Mouse (Mus musculus) spleen, adult 12 weeks (tissue): ENCODE measurements around the gene Tmem131l.

Experiments
- DNase-seq: peaks from one replicate; pipeline ENCODE4 v3.0.0; 2022; ENCODE audit warnings: low spot score

The Tmem131l gene

DNA sequence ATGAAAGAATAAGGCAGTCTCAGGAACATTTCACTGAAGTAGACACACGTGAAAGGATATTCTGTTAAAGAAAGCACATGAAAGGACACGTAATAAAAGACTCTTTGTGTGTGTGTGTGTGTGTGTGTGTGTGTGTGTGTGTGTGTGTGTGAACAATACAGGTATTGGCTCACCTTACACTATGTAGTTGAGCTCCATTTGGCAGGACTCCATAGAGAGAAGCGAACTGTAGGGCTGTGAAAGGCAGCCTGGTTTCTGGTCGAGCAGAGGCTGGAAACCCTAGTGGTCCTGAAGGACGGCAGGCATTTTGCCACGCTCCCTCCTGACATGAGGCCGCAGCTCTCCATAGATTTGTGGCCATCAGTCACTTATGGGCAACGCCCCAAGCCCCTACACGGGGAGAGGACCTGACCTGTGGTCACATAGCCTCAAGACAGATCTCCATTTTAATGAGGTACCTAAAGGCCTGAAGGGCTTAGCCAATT, 175.9 kb downstream of the Tmem131l start:
- DNase-seq, result no peak

DNA sequence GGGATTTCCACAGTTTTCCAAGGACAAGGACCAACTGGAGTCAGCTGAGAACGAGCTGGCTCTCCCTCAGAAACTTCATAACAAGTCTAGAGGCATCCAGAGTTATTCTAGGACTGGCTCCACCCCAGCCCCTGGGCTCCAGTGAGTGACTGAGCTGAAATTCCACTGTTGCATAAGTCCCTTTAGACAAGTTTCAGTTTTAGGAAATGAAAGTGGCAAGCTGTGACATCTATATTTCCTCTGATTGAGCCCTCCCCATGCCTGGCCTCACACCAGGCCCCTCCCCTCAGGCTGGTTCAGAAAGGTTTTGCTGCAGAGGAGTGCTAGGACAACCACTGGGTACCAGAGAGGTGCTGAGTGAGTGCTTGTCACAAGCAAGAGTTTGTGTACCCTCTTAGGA, 177.0 kb downstream of the Tmem131l start:
- peak; percentile 22 for DNase-seq

DNA sequence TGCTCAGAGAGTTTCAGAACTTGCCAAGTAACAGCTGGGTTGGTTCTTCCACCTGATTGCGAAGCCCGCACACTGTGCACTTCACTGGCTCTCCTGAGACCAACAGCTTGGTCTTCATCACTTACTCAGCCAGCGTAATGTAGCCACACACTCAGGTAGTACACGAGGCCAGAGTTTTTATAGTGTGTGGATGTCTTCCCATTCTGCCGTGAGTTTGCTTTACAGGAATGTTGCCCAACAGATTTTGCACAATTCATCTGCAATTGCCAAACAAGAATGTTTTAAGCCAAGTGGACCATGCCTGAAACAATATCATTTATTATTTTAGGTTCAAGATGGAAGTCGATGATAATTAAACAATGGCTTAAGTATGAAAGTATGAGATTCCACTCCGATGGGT, 180.4 kb downstream of the Tmem131l start:
- DNase-seq, result no peak

DNA sequence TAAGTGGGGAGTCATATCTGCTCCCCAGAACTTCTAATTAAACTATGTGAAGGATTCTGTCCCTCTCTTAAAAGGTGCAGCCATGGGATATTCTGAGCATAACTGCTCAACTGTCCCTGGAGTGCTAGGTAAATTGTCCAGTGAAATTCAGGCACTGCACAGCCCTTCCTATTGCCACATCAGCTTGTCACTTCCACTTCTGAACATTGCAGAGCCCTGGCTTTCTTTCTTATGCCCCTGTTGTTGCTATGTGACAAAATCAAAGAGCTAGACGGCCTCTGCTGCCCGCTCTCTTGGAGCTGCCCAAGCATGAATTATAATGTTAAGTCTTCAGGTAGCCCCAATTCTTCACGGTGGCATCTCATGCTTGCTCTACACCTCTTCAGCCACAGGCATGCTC, 180.9 kb downstream of the Tmem131l start:
- no peak for DNase-seq

DNA sequence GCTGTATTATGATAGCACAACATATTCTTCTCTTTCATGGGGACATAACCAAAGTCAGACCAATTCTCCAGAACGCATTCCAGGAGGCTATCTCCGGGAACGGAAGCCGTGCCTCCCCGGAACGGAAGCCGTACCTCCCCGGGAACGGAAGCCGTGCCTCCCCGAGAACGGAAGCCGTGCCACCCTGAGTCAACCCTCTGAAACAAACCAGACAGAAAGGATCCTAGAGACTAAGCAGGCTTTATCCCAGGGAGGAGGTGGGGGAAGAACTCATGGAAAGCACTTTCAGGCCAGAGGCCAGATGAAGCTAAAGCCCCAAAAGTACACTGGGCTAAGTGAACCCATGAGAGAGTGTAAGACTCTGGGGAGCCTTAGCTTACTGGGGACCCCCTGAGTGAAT, 182.4 kb downstream of the Tmem131l start:
- no peak for DNase-seq

DNA sequence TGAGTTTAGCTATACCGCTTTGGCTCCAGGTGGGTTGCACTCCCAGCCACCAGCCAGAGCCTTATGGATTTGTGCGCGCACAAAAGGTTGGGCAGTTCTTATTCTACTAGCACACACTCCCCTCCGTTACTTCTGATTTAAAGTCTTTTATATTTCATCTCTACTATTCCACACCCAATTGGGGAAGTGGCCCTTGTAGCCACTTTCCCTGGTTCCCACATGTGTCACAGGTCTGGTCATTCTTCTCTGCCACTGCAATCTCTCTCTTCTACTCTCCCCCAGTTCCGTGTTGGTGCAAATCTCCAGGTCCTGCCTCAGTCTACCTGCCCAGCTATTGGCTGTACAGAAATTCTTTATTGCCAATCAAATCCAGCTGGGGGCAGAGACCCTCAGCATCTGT, 184.3 kb downstream of the Tmem131l start:
- DNase-seq, result no peak

DNA sequence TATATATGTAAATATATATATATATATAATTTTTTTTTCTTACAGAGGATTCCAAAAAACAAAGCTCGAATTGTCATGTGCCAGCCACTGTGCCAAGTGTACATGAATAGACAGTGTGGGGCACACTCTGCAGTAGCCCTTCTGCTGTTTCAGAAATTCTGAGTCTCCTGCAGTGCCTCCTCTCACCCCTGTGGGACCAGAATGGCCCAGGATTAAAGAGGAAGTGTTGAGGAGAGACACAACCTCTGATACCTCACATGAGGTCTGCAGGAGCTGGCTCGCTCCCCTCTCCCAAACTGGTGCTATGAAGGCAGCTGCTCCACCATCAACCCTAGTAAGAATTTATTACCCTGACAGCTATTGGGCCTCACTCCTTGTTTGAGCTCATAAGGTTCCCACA, 190.6 kb downstream of the Tmem131l start:
- no peak for DNase-seq
